27 mouse cellular contexts compared by ENCODE assay signal in the genomic region with DNA sequence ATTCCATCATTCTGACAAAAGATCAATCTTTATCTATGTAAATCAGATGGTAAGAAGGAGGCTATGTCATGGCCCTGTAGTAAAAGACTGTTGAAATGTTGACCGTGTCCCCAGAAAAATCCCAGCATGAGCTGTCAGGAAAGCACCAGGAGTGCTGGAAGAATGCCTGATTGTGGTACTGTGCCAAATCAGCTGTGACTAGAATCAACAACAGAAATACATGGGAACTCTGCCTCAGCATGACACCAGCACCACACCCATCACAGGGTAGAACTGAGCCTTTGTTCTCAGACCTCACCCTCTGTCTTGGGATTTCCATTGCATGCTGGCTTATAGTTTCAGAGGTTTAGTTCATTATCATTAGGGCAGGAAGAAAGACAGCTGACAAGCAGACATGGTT. TPM values are rescaled to one million over a fixed set of nuclear protein-coding genes. Genes with fewer than 3 reads are reported as not detected.
DNase-seq lines count a peak whose midpoint lies in the region; ATAC-seq and TF ChIP-seq lines count a peak whose summit lies in the region.
"Had no signal": no experiment of that assay in that cellular context is flagged by ENCODE, and none has a peak within 500 bp of the region (broad histone marks: within the 10 kb centered on the region; RNA-seq: fewer than 3 reads in every experiment).

No protein-coding gene starts in this region.

- no peaks in the 10 kb centered on the region for H3K27me3 ChIP-seq in midbrain, embryonic 14.5 days (ENCODE audit: control insufficient read depth, insufficient read depth, low read length)
- H3K27me3 ChIP-seq in kidney, adult 2 months (replicated peaks; ENCODE audit: control insufficient read depth, insufficient read depth, low read length): no peaks in the 10 kb centered on the region
- H3K27me3 ChIP-seq: embryonic facial prominence, embryonic 12.5 days; forebrain, embryonic 12.5 days had no signal

- no peaks in the 10 kb centered on the region for H3K36me3 ChIP-seq in ES-E14 (ENCODE audit: control insufficient read depth, insufficient read depth, low read length, poor library complexity, severe bottlenecking)
- H3K36me3 ChIP-seq in midbrain, embryonic 14.5 days (ENCODE audit: control insufficient read depth, insufficient read depth, low read length): no peaks in the 10 kb centered on the region
- H3K36me3 ChIP-seq in kidney, adult 2 months (ENCODE audit: control insufficient read depth, insufficient read depth, low read length): no peaks in the 10 kb centered on the region
- H3K36me3 ChIP-seq: embryonic facial prominence, embryonic 10.5 days; embryonic facial prominence, embryonic 12.5 days; forebrain, embryonic 12.5 days had no signal

- in situ Hi-C loops in ES-E14 (cut with MboI; ENCODE audit: low sequenced_read_pairs in 2 of 2, unreplicated experiment in 2 of 2): loop anchor here (25.0 kb wide), 3 partner anchors 473 to 648 kb away; a partner anchor contains a TSS

- H3K4me1 ChIP-seq in ES-E14 (ENCODE audit: control insufficient read depth in 2 of 2, insufficient read depth in 2 of 2, low read length in 2 of 2, poor library complexity in 1 of 2): no peaks in the 10 kb centered on the region
- no peaks in the 10 kb centered on the region for H3K4me1 ChIP-seq in midbrain, embryonic 14.5 days (ENCODE audit: control insufficient read depth, insufficient read depth, low read length)
- no peaks in the 10 kb centered on the region for H3K4me1 ChIP-seq in kidney, adult 2 months (ENCODE audit: control insufficient read depth, insufficient read depth, low read length)
- H3K4me1 ChIP-seq: embryonic facial prominence, embryonic 10.5 days; embryonic facial prominence, embryonic 12.5 days; forebrain, embryonic 12.5 days had no signal

- no peak overlapping the region for H3K4me3 ChIP-seq in ES-E14 (ENCODE audit: insufficient read depth in 1 of 2, low read depth in 1 of 2, low read length in 2 of 2, poor library complexity in 1 of 2, severe bottlenecking in 1 of 2)
- H3K4me3 ChIP-seq in midbrain, embryonic 14.5 days (replicated peaks; ENCODE audit: low read depth, low read length): no peak overlapping the region
- H3K4me3 ChIP-seq in kidney, adult 2 months (ENCODE audit: insufficient read depth, low read depth, low read length): no peak overlapping the region
- H3K4me3 ChIP-seq: embryonic facial prominence, embryonic 10.5 days; embryonic facial prominence, embryonic 12.5 days; forebrain, embryonic 12.5 days had no signal

- 71% methylated on average over 1 of the region's 1 CpGs for WGBS in midbrain, embryonic 14.5 days
- WGBS in kidney, adult 2 months: 70% methylated on average over 1 of the region's 1 CpGs

- no peak for TF ChIP-seq CTCF in kidney, adult 2 months (conservative IDR thresholded peaks at IDR 0.05; ENCODE audit: insufficient read depth, insufficient read length, low read depth, low read length)

- H3K9me3 ChIP-seq in ES-E14 (ENCODE audit: control insufficient read depth, insufficient read depth, low read depth, low read length): no peaks in the 10 kb centered on the region
- peaks cover 3% of the 10 kb centered on the region; the same call in 1 of the 2 replicates for H3K9me3 ChIP-seq in midbrain, embryonic 14.5 days (ENCODE audit: control insufficient read depth, low read length)
- H3K9me3 ChIP-seq: embryonic facial prominence, embryonic 12.5 days had no signal

- DNase-seq in ES-CJ7 (ENCODE audit: low read depth, low spot score) (peak; percentile 75), ES-E14 (ENCODE audit: low read depth, low spot score) (peak; percentile 45), WW6 (ENCODE audit: low read depth, low spot score) (peak; percentile 13), adipocyte (ENCODE audit: low spot score) (peak; percentile 2)
- no peak for DNase-seq in midbrain, embryonic 14.5 days
- DNase-seq in kidney, adult 2 months: no peak
- no peak for DNase-seq in right cerebral cortex, postnatal 4 days
- DNase-seq in T-cell, adult 2 months (ENCODE audit: low spot score): no peak
- DNase-seq: adrenal gland, adult 8-10 months; adrenal gland, postnatal 14 days; adrenal gland, postnatal 36 days; cerebellum, adult 11-12 months; cerebellum, adult 2 months; cerebellum, adult 9-10 months; cerebellum, postnatal 10 days; cerebellum, postnatal 25 days had no signal

- H3K27ac ChIP-seq in ES-E14 (ENCODE audit: insufficient read depth, low read depth, low read length, poor library complexity, severe bottlenecking): no peak overlapping the region
- H3K27ac ChIP-seq in midbrain, embryonic 14.5 days (replicated peaks; ENCODE audit: low read depth, low read length): no peak overlapping the region
- H3K27ac ChIP-seq in kidney, adult 2 months (ENCODE audit: insufficient read depth, low read depth, low read length): no peak overlapping the region
- H3K27ac ChIP-seq: embryonic facial prominence, embryonic 10.5 days; embryonic facial prominence, embryonic 12.5 days; forebrain, embryonic 12.5 days had no signal

- no peak for TF ChIP-seq POLR2A in kidney, adult 2 months (IDR thresholded peaks at IDR 0.05; ENCODE audit: low read depth, low read length)

- ATAC-seq in midbrain, embryonic 14.5 days (ENCODE audit: low FRiP score, low TSS enrichment): no peak
- ATAC-seq: forebrain, embryonic 14.5 days; forebrain, embryonic 16.5 days had no signal

- no peak overlapping the region for H3K4me2 ChIP-seq in midbrain, embryonic 14.5 days (ENCODE audit: low read length)
- H3K4me2 ChIP-seq: embryonic facial prominence, embryonic 12.5 days; forebrain, embryonic 12.5 days had no signal

- no peak overlapping the region for H3K9ac ChIP-seq in ES-E14 (ENCODE audit: insufficient read depth, low read depth, low read length, poor library complexity, severe bottlenecking)
- no peak overlapping the region for H3K9ac ChIP-seq in midbrain, embryonic 14.5 days (replicated peaks; ENCODE audit: low read length)
- H3K9ac ChIP-seq: embryonic facial prominence, embryonic 12.5 days; forebrain, embryonic 12.5 days had no signal

TF ChIP-seq in ES-E14, 5 proteins besides CTCF, POLR2A, EP300 and RAD21:
- TF ChIP-seq MAFK (IDR thresholded peaks at IDR 0.05; ENCODE audit: insufficient read depth, low read depth, low read length): no peak
- no peak for TF ChIP-seq ZNF384 (IDR thresholded peaks at IDR 0.05; ENCODE audit: low read depth, low read length)
- TF ChIP-seq CHD2 (IDR thresholded peaks at IDR 0.05; ENCODE audit: low read depth, low read length): no peak
- TF ChIP-seq ZC3H11A (IDR thresholded peaks at IDR 0.05; ENCODE audit: borderline replicate concordance, low read depth, low read length): no peak
- no peak for TF ChIP-seq HCFC1 (IDR thresholded peaks at IDR 0.05; ENCODE audit: borderline replicate concordance, insufficient read depth, low read length)
TF ChIP-seq in ES-E14: peak in this region for 0.

RNA-seq across cellular contexts. Expression of a gene that starts 30.4 kb away (rescaled TPM):
- total RNA-seq in ES-E14 (2012; rRNA removed): not detected in 2 replicates
- not detected in 2 replicates for polyA plus RNA-seq in midbrain, embryonic 14.5 days (2014; fragmentation: Nextera tagmentation; extraction: Ambion mirVana)
- polyA plus RNA-seq in kidney, adult 2 months (2012; rRNA removed): 0.08 and 0.22 TPM in 2 replicates
- total RNA-seq: adrenal gland, adult 18-20 months; adrenal gland, adult 8-10 months; adrenal gland, postnatal 14 days; adrenal gland, postnatal 36 days; MEL had no signal
- polyA plus RNA-seq: C2C12; cerebellum, adult 2 months; cortical plate, adult 2 months; embryonic facial prominence, embryonic 10.5 days; embryonic facial prominence, embryonic 12.5 days; embryonic facial prominence, embryonic 14.5 days; forebrain, embryonic 12.5 days; forebrain, embryonic 14.5 days; forebrain, embryonic 16.5 days; frontal cortex, adult 2 months had no signal

RNA-seq across cellular contexts. Expression of a gene that starts 38.4 kb away (rescaled TPM):
- not detected in 2 replicates for total RNA-seq in ES-E14 (2012; rRNA removed)
- polyA plus RNA-seq in midbrain, embryonic 14.5 days (2014; fragmentation: Nextera tagmentation; extraction: Ambion mirVana): not detected in 2 replicates
- polyA plus RNA-seq in kidney, adult 2 months (2012; rRNA removed): not detected in 2 replicates
- total RNA-seq: adrenal gland, adult 18-20 months; adrenal gland, adult 8-10 months; adrenal gland, postnatal 14 days; adrenal gland, postnatal 36 days; MEL had no signal
- polyA plus RNA-seq: C2C12; cerebellum, adult 2 months; cortical plate, adult 2 months; embryonic facial prominence, embryonic 10.5 days; embryonic facial prominence, embryonic 12.5 days; embryonic facial prominence, embryonic 14.5 days; forebrain, embryonic 12.5 days; forebrain, embryonic 14.5 days; forebrain, embryonic 16.5 days; frontal cortex, adult 2 months had no signal

Comparison
In these comparisons a context has a peak if more than half of its experiments do, and no peak if none do; other contexts are left out.
1. DNase-seq: peak in ES-CJ7 (single experiment), ES-E14 (single experiment), WW6 (single experiment) and adipocyte (single experiment); none in midbrain, embryonic 14.5 days (single experiment), kidney, adult 2 months (single experiment), right cerebral cortex, postnatal 4 days (single experiment) and T-cell, adult 2 months (single experiment).